Mouse (Mus musculus) limb, embryonic 14.5 days (tissue): ENCODE results near the gene Zfp771. TPM values are rescaled to one million over a fixed set of nuclear protein-coding genes. Genes with fewer than 3 reads are reported as not detected.

ENCODE experiments used
- ATAC-seq: fragments of 200-750 bp; cut with Nextera tagmentation; 2 replicates; pipeline ENCODE4 v1.8.0; 2017; ENCODE audit warnings: low read depth, moderate number of reproducible peaks, moderate TSS enrichment; ENCODE audit not compliant: low FRiP score
- DNase-seq: peaks from one replicate; pipeline ENCODE4 v3.0.0-alpha.2; 2015; ENCODE audit warnings: low spot score
- H3K27ac ChIP-seq: fragments of 300-500 bp; sonication (generic); replicated peaks from 2 replicates; pipeline ENCODE4 v1.5.1; 2014; ENCODE audit warnings: low read depth, mild to moderate bottlenecking, low read length, moderate library complexity, mixed read lengths
- H3K27me3 ChIP-seq: fragments of 300-500 bp; sonication (generic); 2 replicates; pipeline ENCODE4 v1.6.1; 2014; ENCODE audit warnings: low read length, mixed read lengths; ENCODE audit not compliant: control insufficient read depth, insufficient read depth
- H3K36me3 ChIP-seq: fragments of 300-500 bp; sonication (generic); 2 replicates; pipeline ENCODE4 v1.6.1; 2014; ENCODE audit warnings: mild to moderate bottlenecking, low read length, moderate library complexity, mixed read lengths; ENCODE audit not compliant: control insufficient read depth, insufficient read depth
- H3K4me1 ChIP-seq: fragments of 300-500 bp; sonication (generic); 2 replicates; pipeline ENCODE4 v1.6.1; 2014; ENCODE audit warnings: antibody characterized with exemption, low read length, mixed read lengths; ENCODE audit not compliant: control insufficient read depth, insufficient read depth
- H3K4me2 ChIP-seq: fragments of 300-500 bp; sonication (generic); replicated peaks from 2 replicates; pipeline ENCODE4 v1.6.1; 2014; ENCODE audit warnings: low read depth, mild to moderate bottlenecking, low read length, moderate library complexity; ENCODE audit not compliant: severe bottlenecking
- H3K4me3 ChIP-seq: fragments of 300-500 bp; sonication (generic); replicated peaks from 2 replicates; pipeline ENCODE4 v1.5.1; 2014; ENCODE audit warnings: low read length
- H3K9ac ChIP-seq: fragments of 300-500 bp; sonication (generic); 2 replicates; pipeline ENCODE4 v1.6.1; 2014; ENCODE audit warnings: mild to moderate bottlenecking, low read depth, low read length, moderate library complexity; ENCODE audit not compliant: severe bottlenecking
- H3K9me3 ChIP-seq: fragments of 300-500 bp; sonication (generic); 2 replicates; pipeline ENCODE4 v1.6.1; 2016; ENCODE audit warnings: low read length; ENCODE audit not compliant: control insufficient read depth
- POLR2A ChIP-seq: fragments of 200-500 bp; IDR thresholded peaks from 2 replicates; pipeline ENCODE4 v1.8.0; 2012; ENCODE audit warnings: inconsistent platforms, mild to moderate bottlenecking, moderate library complexity, borderline replicate concordance; ENCODE audit not compliant: insufficient read depth, insufficient read length; ENCODE audit errors: extremely low read depth
- WGBS: fragments of 180-500 bp; shearing (Covaris S2); extraction: QIAGEN DNeasy Blood & Tissue Kit; methylation state at CpG from one replicate; pipeline ENCODE4 v1.1.7; 2014; 5-methylcytosine and 5-hydroxymethylcytosine counted together
- polyA plus RNA-seq, 2 experiments: library from polyadenylated mRNA; depleted of rRNA in 1 of 2; stranded (reverse) in 1 of 2; unstranded in 1 of 2; fragments of >200 nt; fragmentation: Nextera tagmentation in 1 of 2; extraction: Ambion mirVana in 1 of 2; gene quantifications; 2 replicates each; pipeline versions ENCODE4 v1.2.1 to v1.2.3; 2012 to 2014

Gene Zfp771
- polyA plus RNA-seq, 2 experiments = 66.2 to 115 TPM

GRCm38 (mm10) chr7:127256518-127256917 lies 12.4 kb downstream of the Zfp771 start:
- no peak overlapping the region for H3K4me3 ChIP-seq
- H3K9ac ChIP-seq = no peak overlapping the region
- no peak for TF ChIP-seq POLR2A
- DNase-seq (no peak), ATAC-seq (no peak)
- H3K27ac ChIP-seq = no peak overlapping the region
- no peaks in the 10 kb centered on the region for H3K27me3 ChIP-seq
- no peak overlapping the region for H3K4me2 ChIP-seq
- peaks cover 19% of the 10 kb centered on the region for H3K36me3 ChIP-seq
- H3K9me3 ChIP-seq = no peaks in the 10 kb centered on the region
- 86% methylated on average over 5 of the region's 5 CpGs for WGBS
- peaks cover 9% of the 10 kb centered on the region; the same call in 1 of the 2 replicates for H3K4me1 ChIP-seq

GRCm38 (mm10) chr7:127259186-127259905 lies 15.3 kb downstream of the Zfp771 start:
- Histone ChIP-seq H3K9me3 (no peaks in the 10 kb centered on the region), H3K9ac (no peak overlapping the region), H3K27me3 (no peaks in the 10 kb centered on the region), H3K4me3 (peak overlapping the region; percentile 65), H3K36me3 (peaks cover 11% of the 10 kb centered on the region), H3K27ac (no peak overlapping the region), H3K4me1 (peaks cover 9% of the 10 kb centered on the region; the same call in 1 of the 2 replicates), H3K4me2 (peak overlapping the region; percentile 83)
- TF ChIP-seq POLR2A = no peak
- ATAC-seq = no peak
- DNase-seq = no peak
- 70% methylated on average over 8 of the region's 8 CpGs for WGBS

- under 1% methylated on average over 50 of the region's 50 CpGs for WGBS
- Histone ChIP-seq H3K27me3 (no peaks in the 10 kb centered on the region), H3K4me2 (peak within 1 kb of the TSS; percentile 83), H3K36me3 (peaks cover 11% of the 10 kb centered on the region), H3K27ac (no peak within 1 kb of the TSS), H3K9me3 (no peaks in the 10 kb centered on the region), H3K9ac (peak within 1 kb of the TSS; percentile 69), H3K4me1 (0 out of 2 replicates have a peak, but pooled peaks cover 2% of the 10 kb centered on the region), H3K4me3 (peak within 1 kb of the TSS; percentile 65)
- ATAC-seq (peak; percentile 99), DNase-seq (peak; percentile 98)
- TF ChIP-seq POLR2A = peak; percentile 81; the same call in 1 of the 2 replicates
Measured at GRCm38 (mm10) chr7:127260309-127261111, 16.4 kb downstream of the Zfp771 start, which contains the start of gene Dctpp1. Gene Dctpp1 (minus strand): TSS chr7:127260709.

- H3K9ac ChIP-seq = no peak overlapping the region
- ATAC-seq = no peak
- 0 out of 2 replicates have a peak, but pooled peaks cover 2% of the 10 kb centered on the region for H3K4me1 ChIP-seq
- H3K27me3 ChIP-seq = no peaks in the 10 kb centered on the region
- no peak for DNase-seq
- WGBS = 82% methylated on average over 10 of the region's 10 CpGs
- H3K27ac ChIP-seq = no peak overlapping the region
- H3K4me3 ChIP-seq = no peak overlapping the region
- no peaks in the 10 kb centered on the region for H3K9me3 ChIP-seq
- no peak for TF ChIP-seq POLR2A
- no peak overlapping the region for H3K4me2 ChIP-seq
- H3K36me3 ChIP-seq = no peaks in the 10 kb centered on the region
Measured at GRCm38 (mm10) chr7:127262218-127262961, 18.3 kb downstream of the Zfp771 start.

- no peak overlapping the region for H3K4me2 ChIP-seq
- no peak overlapping the region for H3K27ac ChIP-seq
- no peaks in the 10 kb centered on the region for H3K36me3 ChIP-seq
- no peak overlapping the region for H3K9ac ChIP-seq
- no peaks in the 10 kb centered on the region for H3K27me3 ChIP-seq
- WGBS = 97% methylated on average over 3 of the region's 3 CpGs
- 0 out of 2 replicates have a peak, but pooled peaks cover 2% of the 10 kb centered on the region for H3K4me1 ChIP-seq
- DNase-seq = no peak
- ATAC-seq = no peak
- TF ChIP-seq POLR2A = no peak
- H3K9me3 ChIP-seq = no peaks in the 10 kb centered on the region
- H3K4me3 ChIP-seq = no peak overlapping the region
Measured at GRCm38 (mm10) chr7:127263526-127263925, 19.5 kb downstream of the Zfp771 start.
